Mouse (Mus musculus) cerebellum, postnatal 10 days (tissue): ENCODE measurements around the gene Trappc1.

Source experiments
- DNase-seq, 2 experiments: peaks; one replicate each; pipeline ENCODE4 v3.0.0; 2021; ENCODE audit warnings: mixed read lengths in 2 of 2

Trappc1 gene

DNA sequence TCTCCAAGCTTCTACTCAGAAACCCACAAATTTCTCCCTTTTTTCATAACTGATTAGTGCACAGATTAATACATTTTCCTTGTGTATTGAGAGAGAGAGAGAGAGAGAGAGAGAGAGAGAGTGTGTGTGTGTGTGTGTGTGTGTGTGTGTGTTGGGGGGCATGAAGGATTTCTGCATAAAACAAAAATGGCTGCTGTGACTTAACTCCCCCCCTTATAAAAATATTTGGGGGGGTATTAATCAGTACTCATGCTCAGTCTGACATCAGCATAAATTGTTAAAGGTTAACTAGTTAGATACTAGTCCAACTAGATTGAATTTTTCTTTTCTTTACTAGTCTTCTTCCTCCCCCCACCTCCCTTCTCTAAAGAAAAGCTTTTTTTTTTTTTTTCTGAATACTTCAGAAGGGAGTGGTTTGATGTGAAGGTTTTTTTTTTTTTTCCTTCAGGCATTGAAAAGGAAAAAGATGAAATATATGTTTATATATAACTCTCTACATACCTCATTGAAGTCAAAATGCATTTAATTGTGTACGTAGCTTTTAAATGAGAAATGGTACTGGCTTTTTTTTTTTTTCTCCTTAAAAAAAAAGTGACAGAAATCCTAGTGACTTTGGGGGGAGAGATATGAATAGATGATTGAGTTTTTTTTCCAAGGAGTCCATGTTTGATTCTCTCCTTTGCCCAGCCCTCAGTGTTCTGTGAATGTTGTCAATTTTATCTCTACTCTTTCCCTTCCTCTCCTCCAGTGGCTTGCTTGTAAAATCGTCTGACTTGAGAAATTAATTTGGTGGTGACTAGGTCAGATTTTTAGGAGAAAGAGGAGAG lies 46.4 kb downstream of the Trappc1 start:
- no peak for DNase-seq

DNA sequence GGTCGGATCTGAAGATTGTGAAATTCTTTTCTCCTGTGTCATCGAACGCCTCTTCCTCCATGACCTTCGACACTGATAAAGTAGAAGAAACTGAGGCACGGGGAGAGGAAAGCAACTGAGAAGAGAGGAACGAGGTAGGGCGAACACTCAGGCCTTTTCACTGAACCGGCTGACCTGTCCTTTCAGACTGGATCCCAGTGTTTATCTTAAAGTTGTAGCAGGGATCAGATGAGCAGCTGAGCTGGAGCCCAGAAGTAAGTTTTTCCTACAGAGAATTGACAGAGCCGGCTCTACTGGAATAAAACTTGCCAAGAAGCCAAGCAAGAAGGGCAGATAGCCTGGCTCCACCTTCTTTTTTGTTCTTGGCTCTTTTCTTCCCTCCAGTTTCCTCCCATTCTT lies 47.0 kb downstream of the Trappc1 start:
- DNase-seq, result no peak

DNA sequence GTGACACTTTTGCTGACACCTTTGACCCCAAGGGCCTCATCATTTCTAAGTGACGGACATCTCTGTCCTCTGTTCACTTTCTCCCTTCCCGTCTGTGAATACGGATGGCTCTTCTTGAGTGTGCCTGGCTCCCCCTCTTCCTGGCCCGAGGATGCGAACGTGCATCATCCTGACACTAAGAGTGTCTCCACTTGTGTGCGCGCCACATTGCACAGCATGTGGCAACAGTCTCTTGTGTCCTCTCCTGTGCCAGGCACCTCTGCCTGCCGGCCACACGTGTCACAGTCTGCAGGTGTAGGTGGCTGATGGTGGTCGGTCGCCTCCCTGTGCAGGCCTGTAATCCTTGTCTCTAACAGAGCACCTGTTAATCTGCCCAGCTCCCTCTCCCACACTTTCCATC lies 47.8 kb downstream of the Trappc1 start:
- DNase-seq, result no peak

DNA sequence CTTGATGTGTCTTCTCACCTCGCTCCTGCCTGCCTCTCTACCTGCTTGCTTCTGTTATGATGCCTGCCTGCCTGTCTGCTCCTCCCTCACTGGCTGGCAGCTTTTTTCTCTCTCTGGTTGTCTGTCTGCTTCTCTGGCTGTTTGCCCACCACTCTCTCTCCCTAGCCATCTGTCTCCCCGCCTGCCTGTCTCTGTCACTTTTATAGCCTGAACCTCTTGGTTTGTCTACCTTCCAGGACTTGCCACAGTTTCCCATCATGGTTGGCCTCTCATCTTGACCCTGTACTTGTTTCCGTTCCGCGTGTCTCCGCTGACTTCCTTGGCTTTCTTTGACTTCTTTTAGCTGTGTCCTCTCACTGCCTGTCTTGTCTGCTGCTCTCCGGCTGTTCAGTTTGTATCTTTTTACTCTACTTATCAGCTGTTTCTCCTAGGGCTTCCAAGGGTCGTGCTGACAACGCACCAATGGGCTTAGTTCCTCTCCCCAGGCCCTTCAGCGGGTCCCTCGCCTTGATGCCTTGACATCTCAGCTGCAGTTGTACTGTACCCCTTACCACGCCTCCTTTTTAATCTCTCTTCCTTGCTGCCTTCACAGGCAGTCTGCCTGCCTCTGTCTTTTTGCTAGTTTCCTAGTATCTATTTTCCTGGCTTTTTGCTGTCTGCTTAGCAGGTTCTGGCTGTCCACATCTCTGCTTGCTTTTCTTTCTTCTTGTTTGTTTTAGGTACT lies 48.4 kb downstream of the Trappc1 start:
- peak; percentile 94 to 96 for DNase-seq

DNA sequence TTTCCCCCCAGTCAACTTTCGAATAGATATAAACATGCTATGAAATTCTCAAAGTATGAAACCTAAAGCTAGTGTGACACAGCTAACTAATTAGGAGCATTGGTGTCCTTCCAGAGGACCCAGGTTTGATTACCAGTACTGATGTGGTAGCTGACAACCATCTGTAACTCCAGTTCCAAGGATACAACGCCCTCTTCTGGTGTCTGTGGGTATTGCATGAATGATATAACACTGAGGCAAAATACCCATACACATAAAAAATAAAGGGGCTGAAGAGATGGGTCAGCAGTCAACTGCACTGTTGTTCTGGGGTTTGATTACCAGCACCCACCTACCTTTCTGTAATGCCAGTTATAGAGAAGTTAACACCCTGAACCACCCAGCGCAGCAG lies 49.0 kb downstream of the Trappc1 start:
- peak; percentile 42 to 69 for DNase-seq

DNA sequence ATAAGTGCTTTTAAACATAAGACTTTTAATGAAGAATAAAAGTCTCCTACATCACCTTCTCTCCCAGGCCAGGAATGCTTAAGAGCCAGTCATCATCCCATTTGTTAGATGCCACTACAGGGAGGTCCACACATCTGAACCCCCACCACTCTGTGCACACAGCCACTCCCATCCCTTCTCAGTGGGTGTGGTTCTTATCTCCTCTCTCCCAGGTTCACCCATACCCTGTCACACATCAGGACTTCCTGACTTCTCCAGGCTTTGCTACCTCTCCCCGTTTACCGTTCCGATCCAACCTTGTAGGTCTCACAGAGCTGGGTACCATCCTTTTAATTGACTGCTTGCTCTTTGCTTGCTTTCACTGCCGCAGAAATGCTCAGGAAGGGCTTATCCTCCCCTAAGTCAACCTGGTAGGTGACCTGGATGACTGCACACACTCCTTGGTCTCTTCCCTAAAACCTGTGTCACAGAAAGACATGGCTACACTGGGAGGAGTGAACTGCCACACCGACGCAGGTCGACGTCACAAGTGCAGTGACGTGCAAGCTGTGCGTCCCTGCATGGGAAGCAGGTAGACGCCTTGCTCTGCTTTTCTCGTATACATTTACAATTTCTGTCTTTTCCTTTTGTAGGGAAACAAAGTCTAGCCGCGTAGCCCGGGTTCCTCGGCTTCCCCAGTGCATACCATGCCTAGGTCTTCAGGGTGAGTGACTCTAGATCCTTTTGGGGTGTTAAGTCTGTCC lies 49.6 kb downstream of the Trappc1 start:
- no peak for DNase-seq
